Mouse (Mus musculus): ENCODE measurements around the gene Arhgef28. TPM values are rescaled to one million over a fixed set of nuclear protein-coding genes. Genes with fewer than 3 reads are reported as not detected.

Arhgef28 gene
- total and polyA plus RNA-seq, 2 experiments from 2014 or later, result 33.9 to 38.7 TPM

GRCm38 (mm10) chr13:97853356-97853968 lies 352.8 kb downstream of the Arhgef28 start:
- WGBS, result 52% methylated on average over 8 of the region's 8 CpGs
- H3K4me2 ChIP-seq (ENCODE audit: low read depth), result no peak overlapping the region
- no peak for TF ChIP-seq CTCF (IDR thresholded peaks at IDR 0.05; ENCODE audit: low read depth)
- H3K4me3 ChIP-seq (ENCODE audit: low read depth, low read length), result no peak overlapping the region
- no peaks in the 10 kb centered on the region for H3K27me3 ChIP-seq (ENCODE audit: insufficient read depth, low read length)
- H3K9ac ChIP-seq, result no peak overlapping the region
- no peak for DNase-seq
- H3K27ac ChIP-seq (ENCODE audit: low read depth, low read length), result no peak overlapping the region
- ATAC-seq, result peak; percentile 25; the same call in 1 of the 2 replicates
- no peaks in the 10 kb centered on the region for H3K36me3 ChIP-seq (ENCODE audit: insufficient read depth)
- no peaks in the 10 kb centered on the region for H3K9me3 ChIP-seq (ENCODE audit: low read length)
- no peaks in the 10 kb centered on the region for H3K4me1 ChIP-seq (ENCODE audit: insufficient read depth)

Other genes with a start within 250 kb of the Arhgef28 start
- gene Utp15, start 56.6 kb upstream of the Arhgef28 start, total RNA-seq (2014; rRNA removed), result 27.5 and 33.5 TPM in 2 replicates
- gene Utp15, start 56.6 kb upstream of the Arhgef28 start, polyA plus RNA-seq (2015; fragmentation: Nextera tagmentation; extraction: Ambion mirVana), result 16.5 and 22.0 TPM in 2 replicates
- gene Ankra2, start 56.6 kb upstream of the Arhgef28 start, total RNA-seq (2014; rRNA removed), result 95.5 and 110 TPM in 2 replicates
- gene Ankra2, start 56.6 kb upstream of the Arhgef28 start, polyA plus RNA-seq (2015; fragmentation: Nextera tagmentation; extraction: Ambion mirVana), result 81.6 and 85.9 TPM in 2 replicates
- 1.0 TPM in 1 of 2 replicates, not detected in the other for gene Gm21976, start 73.4 kb upstream of the Arhgef28 start, total RNA-seq (2014; rRNA removed)
- not detected in 2 replicates for gene Gm21976, start 73.4 kb upstream of the Arhgef28 start, polyA plus RNA-seq (2015; fragmentation: Nextera tagmentation; extraction: Ambion mirVana)
- gene Btf3, start 110.6 kb upstream of the Arhgef28 start, total RNA-seq (2014; rRNA removed), result 435 and 523 TPM in 2 replicates
- gene Btf3, start 110.6 kb upstream of the Arhgef28 start, polyA plus RNA-seq (2015; fragmentation: Nextera tagmentation; extraction: Ambion mirVana), result 562 and 667 TPM in 2 replicates
- gene Foxd1, start 147.8 kb upstream of the Arhgef28 start, total RNA-seq (2014; rRNA removed), result 2.0 and 2.2 TPM in 2 replicates
- gene Foxd1, start 147.8 kb upstream of the Arhgef28 start, polyA plus RNA-seq (2015; fragmentation: Nextera tagmentation; extraction: Ambion mirVana), result 0.62 and 0.86 TPM in 2 replicates

Measured in forebrain, postnatal 0 days (tissue).